Mouse (Mus musculus) E14TG2a.4 (cell line): ENCODE results near the gene Syne1.
A peak's percentile ranks its signal among the peaks of the same experiment; 100 is the strongest.

Experiments used
- H3K27me3 ChIP-seq: 2 replicates; pipeline ENCODE4 v1.6.1; 2014; ENCODE audit warnings: low read length, control low read depth; ENCODE audit not compliant: insufficient read depth
- H3K36me3 ChIP-seq: 2 replicates; pipeline ENCODE4 v1.6.1; 2014; ENCODE audit warnings: low read length, control low read depth; ENCODE audit not compliant: insufficient read depth
- H3K4me1 ChIP-seq: replicated peaks from 2 replicates; pipeline ENCODE4 v1.6.1; 2014; ENCODE audit warnings: low read depth, low read length, control low read depth
- H3K4me3 ChIP-seq: replicated peaks from 2 replicates; pipeline ENCODE4 v1.5.1; 2014; ENCODE audit warnings: mild to moderate bottlenecking, low read length
- H3K9me3 ChIP-seq: 2 replicates; pipeline ENCODE4 v1.6.1; 2014; ENCODE audit warnings: low read length, control low read depth
- CTCF ChIP-seq: conservative IDR thresholded peaks from 2 replicates; pipeline ENCODE4 v1.5.1; 2014; ENCODE audit warnings: low read length
- NANOG ChIP-seq: IDR thresholded peaks from 2 replicates; pipeline ENCODE4 v1.6.1; 2014; ENCODE audit warnings: borderline replicate concordance, low read length, mixed read lengths
- POU5F1 ChIP-seq: IDR thresholded peaks from 2 replicates; pipeline ENCODE4 v1.6.1; 2014; ENCODE audit warnings: low read length, borderline replicate concordance

The Syne1 gene

DNA sequence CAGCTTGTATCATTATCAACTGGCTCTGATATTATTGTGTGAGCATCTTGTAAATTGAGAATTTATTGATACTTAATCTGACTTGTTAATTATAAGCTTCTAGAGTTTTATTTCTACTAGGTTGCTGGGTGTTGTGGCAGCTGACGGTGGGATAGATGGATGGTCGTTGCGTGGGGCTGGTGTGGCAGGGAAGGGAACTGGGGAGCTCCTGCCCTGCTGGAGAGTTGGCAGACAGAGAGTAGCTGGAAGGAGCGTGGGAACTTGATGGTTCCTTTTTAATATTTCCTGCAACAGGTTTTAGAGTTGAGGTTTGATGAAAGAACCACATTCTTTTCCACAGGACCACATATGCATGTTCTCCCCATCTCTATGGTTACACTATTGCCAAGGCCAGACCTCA, 311.6 kb downstream of the Syne1 start:
- Histone ChIP-seq H3K4me3 (no peak overlapping the region), H3K36me3 (no peaks in the 10 kb centered on the region), H3K4me1 (no peaks in the 10 kb centered on the region), H3K9me3 (no peaks in the 10 kb centered on the region), H3K27me3 (no peaks in the 10 kb centered on the region)
- TF ChIP-seq CTCF (no peak), POU5F1 (no peak), NANOG (no peak)

DNA sequence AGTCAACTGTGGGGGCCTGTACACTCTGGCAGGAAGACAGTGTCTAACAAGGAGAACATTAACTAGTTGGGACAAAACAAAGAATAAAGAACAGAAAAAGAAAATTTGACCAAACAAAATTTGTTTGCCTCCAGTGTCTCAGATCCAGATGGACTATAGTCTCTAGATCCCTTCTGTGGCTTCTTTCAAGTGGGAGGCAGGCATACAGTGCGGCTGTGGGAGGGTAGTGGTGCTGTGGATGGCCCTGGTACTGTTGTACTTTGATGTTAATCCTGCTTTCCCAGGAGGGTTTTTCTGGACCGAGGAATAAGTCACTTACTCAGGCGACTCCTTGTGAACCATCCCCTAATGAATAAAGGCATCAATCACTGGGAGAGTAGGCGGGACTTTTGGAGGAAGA, 314.4 kb downstream of the Syne1 start:
- Histone ChIP-seq H3K4me3 (no peak overlapping the region), H3K27me3 (no peaks in the 10 kb centered on the region), H3K4me1 (no peaks in the 10 kb centered on the region), H3K9me3 (no peaks in the 10 kb centered on the region), H3K36me3 (no peaks in the 10 kb centered on the region)
- TF ChIP-seq CTCF (no peak), POU5F1 (no peak)

DNA sequence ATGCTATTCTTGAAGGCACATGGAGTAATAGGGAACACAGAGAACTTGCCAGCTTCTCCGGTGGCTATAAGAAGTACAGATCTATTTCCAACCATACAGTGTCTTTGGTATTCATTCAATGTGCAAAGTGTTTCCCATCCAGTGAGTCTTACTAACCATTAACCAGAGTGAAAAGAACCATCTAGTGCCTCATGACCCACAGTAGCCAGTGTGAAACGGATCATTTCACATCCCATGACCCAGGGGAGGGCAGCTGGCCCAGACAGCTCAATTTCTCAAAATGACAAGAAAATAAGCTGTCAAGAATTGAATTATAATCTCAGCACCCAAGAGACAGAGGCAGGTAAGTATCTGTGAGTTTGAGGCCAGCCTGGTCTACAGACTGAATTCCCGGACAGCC, 315.1 kb downstream of the Syne1 start:
- Histone ChIP-seq H3K36me3 (no peaks in the 10 kb centered on the region), H3K4me3 (no peak overlapping the region), H3K4me1 (no peaks in the 10 kb centered on the region), H3K9me3 (no peaks in the 10 kb centered on the region), H3K27me3 (no peaks in the 10 kb centered on the region)
- TF ChIP-seq NANOG (no peak), CTCF (no peak), POU5F1 (no peak)

DNA sequence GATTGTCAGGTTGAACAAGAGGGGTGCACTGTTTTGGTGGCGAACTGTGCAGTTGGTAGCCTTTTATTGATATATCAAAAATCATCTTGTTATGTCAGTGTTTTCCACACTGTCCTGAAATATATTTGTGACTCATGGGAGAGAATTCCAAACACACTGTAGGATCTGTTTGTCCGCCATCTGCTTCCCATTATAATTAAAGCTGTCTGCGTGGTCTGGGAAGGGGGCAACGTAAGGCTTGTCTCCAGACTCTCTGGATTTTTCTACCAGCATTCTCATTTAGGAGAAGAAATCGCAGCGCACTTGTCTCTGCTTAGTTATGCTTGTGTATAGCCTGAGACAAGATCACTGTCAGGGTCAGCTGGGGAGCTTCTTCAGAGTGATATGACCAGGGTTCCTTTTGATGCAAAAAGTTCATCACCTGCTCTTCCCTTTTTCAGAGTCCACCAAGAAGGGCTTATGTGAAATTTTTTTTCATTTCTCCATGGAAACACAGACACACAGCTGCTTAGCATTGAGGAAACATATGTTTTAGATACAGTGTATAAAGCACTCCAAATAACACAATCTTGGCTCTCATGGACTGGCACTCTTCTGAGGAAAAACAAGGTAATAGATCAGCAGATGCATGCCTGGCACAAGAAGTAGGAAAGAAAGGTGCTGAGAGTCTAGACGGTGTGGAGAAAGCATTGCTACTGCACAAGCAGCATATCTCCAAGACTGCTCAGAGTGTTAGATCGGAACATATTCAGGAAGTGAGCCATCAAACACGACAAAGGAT, 316.4 kb downstream of the Syne1 start:
- H3K4me3 ChIP-seq: no peak overlapping the region
- H3K36me3 ChIP-seq: no peaks in the 10 kb centered on the region
- H3K9me3 ChIP-seq: no peaks in the 10 kb centered on the region
- H3K4me1 ChIP-seq: no peaks in the 10 kb centered on the region
- no peaks in the 10 kb centered on the region for H3K27me3 ChIP-seq
- TF ChIP-seq POU5F1: no peak
- TF ChIP-seq CTCF: no peak
- no peak for TF ChIP-seq NANOG

DNA sequence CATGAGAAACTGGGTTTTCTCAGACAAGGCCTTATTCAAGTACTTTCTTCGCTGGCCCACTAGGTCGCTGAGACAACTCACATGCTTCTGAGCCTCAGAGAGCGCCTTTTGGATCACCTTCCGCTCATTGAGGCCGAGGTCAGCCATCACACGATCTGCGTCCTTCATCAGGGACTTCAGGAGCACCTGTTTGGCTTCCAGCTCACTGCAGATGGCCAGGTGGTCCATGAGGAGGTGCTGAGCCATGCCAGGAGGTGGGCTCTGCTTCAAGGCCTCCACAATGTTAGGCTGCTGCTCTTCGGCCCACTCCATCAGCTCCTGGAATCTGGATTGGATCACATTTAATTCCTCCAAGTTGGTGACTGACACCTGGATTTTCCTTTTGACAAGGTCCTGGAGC, 322.2 kb downstream of the Syne1 start:
- H3K36me3 ChIP-seq: no peaks in the 10 kb centered on the region
- no peaks in the 10 kb centered on the region for H3K4me1 ChIP-seq
- H3K27me3 ChIP-seq: peaks cover 12% of the 10 kb centered on the region
- no peak overlapping the region for H3K4me3 ChIP-seq
- TF ChIP-seq NANOG (no peak), POU5F1 (no peak), CTCF (no peak)
- H3K9me3 ChIP-seq: no peaks in the 10 kb centered on the region

DNA sequence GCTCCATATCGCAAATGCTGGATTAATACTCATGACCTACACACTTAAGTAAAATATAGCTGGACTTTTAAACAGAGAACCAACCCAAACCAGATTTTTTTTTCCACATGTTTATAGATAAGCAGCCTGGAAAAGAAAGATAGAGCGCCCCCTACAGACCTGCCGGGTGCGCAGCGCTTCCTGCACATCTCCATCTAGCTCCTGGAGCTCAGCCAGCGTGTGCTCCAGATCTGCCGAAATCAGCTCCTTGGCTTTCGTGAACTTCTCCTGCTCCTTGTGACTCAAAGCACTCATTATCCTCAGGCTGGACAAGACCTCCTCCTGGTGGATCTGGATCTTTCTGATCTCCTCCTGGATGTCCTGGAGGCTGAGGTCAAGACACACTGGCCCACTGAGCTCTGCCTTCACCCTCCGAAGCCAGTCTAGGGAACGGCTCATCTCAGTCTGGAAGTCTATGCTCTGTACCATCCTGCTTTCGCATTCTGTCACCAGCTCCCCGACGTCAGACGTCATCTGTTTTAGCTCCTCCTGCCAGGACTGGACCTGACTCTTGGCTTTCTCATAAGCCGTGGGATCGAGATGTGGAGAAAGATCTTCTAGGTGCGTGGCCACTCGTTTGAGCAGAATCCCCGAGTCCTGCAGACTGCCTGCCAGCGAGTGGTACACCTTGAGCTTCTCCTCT, 323.7 kb downstream of the Syne1 start:
- H3K27me3 ChIP-seq: peaks cover 12% of the 10 kb centered on the region
- no peaks in the 10 kb centered on the region for H3K36me3 ChIP-seq
- no peaks in the 10 kb centered on the region for H3K4me1 ChIP-seq
- no peaks in the 10 kb centered on the region for H3K9me3 ChIP-seq
- no peak overlapping the region for H3K4me3 ChIP-seq
- peak; percentile 78 for TF ChIP-seq CTCF
- TF ChIP-seq POU5F1: no peak
- TF ChIP-seq NANOG: no peak

DNA sequence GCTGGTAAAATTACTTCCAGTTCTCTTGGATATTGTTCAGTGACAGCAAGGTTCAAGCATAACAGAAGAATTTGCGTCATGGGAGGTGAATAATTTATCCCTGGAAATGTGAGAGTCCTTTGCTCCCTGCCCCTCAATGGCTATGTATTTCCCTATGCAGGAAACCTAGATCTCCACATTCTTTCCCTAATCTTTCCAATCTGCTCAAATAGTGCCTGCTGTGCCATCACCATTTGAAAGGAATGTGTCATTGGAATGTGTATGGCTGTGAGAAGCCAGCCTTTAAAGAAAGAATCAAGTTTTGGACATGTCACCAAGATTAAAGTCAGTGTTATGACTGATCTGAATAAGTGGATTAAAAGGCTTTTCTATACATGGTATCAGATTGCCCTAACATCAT, 335.3 kb downstream of the Syne1 start:
- H3K9me3 ChIP-seq: no peaks in the 10 kb centered on the region
- H3K27me3 ChIP-seq: no peaks in the 10 kb centered on the region
- peaks cover 21% of the 10 kb centered on the region for H3K4me1 ChIP-seq
- no peak overlapping the region for H3K4me3 ChIP-seq
- no peaks in the 10 kb centered on the region for H3K36me3 ChIP-seq
- TF ChIP-seq NANOG (peak; percentile 74; the same call in 1 of the 2 replicates), POU5F1 (no peak)

DNA sequence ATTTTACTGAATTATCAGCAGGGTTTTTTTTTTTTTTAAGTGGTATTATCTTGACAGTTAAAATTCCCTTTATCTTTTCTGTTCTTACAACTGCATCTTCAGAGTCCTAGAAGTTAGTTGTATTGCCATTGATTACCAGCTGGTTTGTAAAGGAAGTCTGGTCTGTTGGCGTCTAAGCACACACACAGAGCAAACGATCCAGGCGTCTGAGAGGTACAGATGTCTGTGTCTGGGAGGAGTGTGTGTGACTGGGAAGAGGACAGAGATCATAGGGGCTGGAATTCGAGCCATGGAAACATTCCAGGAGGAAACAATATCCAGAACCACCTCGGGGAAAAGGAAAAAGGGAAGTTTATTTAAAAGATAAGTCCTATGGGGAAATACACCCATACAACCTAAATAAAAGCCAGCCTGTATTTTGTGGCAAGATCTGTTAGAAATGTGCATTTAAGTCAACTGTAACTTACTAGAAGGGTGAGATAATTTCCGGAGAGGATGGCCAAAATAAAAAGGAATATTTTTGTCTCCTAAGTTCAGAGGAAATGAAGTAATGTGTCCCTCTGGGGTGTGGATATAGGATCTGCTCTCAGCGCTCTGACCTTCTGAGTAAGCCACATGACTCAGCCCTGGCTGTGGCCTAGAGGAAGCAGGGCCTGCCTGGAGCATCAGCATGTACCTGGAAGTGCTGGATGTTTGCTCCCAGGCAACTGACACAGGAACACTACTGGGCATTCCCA, 343.2 kb downstream of the Syne1 start:
- Histone ChIP-seq H3K4me1 (peaks cover 10% of the 10 kb centered on the region), H3K9me3 (no peaks in the 10 kb centered on the region), H3K4me3 (no peak overlapping the region), H3K36me3 (no peaks in the 10 kb centered on the region), H3K27me3 (no peaks in the 10 kb centered on the region)
- TF ChIP-seq CTCF (no peak), POU5F1 (no peak), NANOG (no peak)
